Mouse (Mus musculus) heart, embryonic 14.5 days (tissue): ENCODE results near the gene Dnaja4. TPM values are rescaled to one million over a fixed set of nuclear protein-coding genes. Genes with fewer than 3 reads are reported as not detected.

Experiments used
- ATAC-seq: fragments of 200-750 bp; cut with Nextera tagmentation; 2 replicates; pipeline ENCODE4 v1.8.0; 2017; ENCODE audit warnings: low read depth, moderate TSS enrichment; ENCODE audit not compliant: insufficient number of reproducible peaks, insufficient read depth, low FRiP score
- H3K27ac ChIP-seq, 2 experiments: fragments of 200-500 bp in 1 of 2; fragments of 300-500 bp in 1 of 2; sonication (generic) in 1 of 2; replicated peaks in 1 of 2; 2 replicates each; pipeline ENCODE4 v1.5.1; 2012 to 2014; ENCODE audit warnings: low read depth in 2 of 2, low read length in 2 of 2, control low read depth in 1 of 2, mild to moderate bottlenecking in 1 of 2, mixed read lengths in 1 of 2; ENCODE audit not compliant: control insufficient read depth in 1 of 2, insufficient read depth in 1 of 2
- H3K27me3 ChIP-seq: fragments of 300-500 bp; sonication (generic); 2 replicates; pipeline ENCODE4 v1.6.1; 2014; ENCODE audit warnings: mild to moderate bottlenecking, low read length, control low read depth; ENCODE audit not compliant: control insufficient read depth, insufficient read depth
- H3K36me3 ChIP-seq: fragments of 300-500 bp; sonication (generic); 2 replicates; pipeline ENCODE4 v1.6.1; 2014; ENCODE audit warnings: mild to moderate bottlenecking, control low read depth, low read length, mixed read lengths; ENCODE audit not compliant: control insufficient read depth, insufficient read depth
- H3K4me1 ChIP-seq, 2 experiments: fragments of 200-500 bp in 1 of 2; fragments of 300-500 bp in 1 of 2; sonication (generic) in 1 of 2; 2 replicates each; pipeline ENCODE4 v1.6.1; 2012 to 2014; ENCODE audit warnings: low read length in 2 of 2, control low read depth in 1 of 2, mixed read lengths in 1 of 2; ENCODE audit not compliant: control insufficient read depth in 2 of 2, insufficient read depth in 2 of 2
- H3K4me2 ChIP-seq: fragments of 300-500 bp; sonication (generic); 2 replicates; pipeline ENCODE4 v1.6.1; 2014; ENCODE audit warnings: mild to moderate bottlenecking, low read length
- H3K4me3 ChIP-seq, 2 experiments: fragments of 200-500 bp in 1 of 2; fragments of 300-500 bp in 1 of 2; sonication (generic) in 1 of 2; 2 replicates each; pipeline ENCODE4 v1.5.1; 2012 to 2014; ENCODE audit warnings: low read length in 2 of 2, mild to moderate bottlenecking in 2 of 2, control low read depth in 1 of 2, low read depth in 1 of 2, moderate library complexity in 1 of 2; ENCODE audit not compliant: control insufficient read depth in 1 of 2, insufficient read depth in 1 of 2
- H3K9ac ChIP-seq: fragments of 300-500 bp; sonication (generic); 2 replicates; pipeline ENCODE4 v1.6.1; 2014; ENCODE audit warnings: mild to moderate bottlenecking, low read length
- H3K9me3 ChIP-seq: fragments of 300-500 bp; sonication (generic); 2 replicates; pipeline ENCODE4 v1.6.1; 2016; ENCODE audit warnings: low read length, control low read depth; ENCODE audit not compliant: control insufficient read depth
- WGBS: fragments of 180-500 bp; shearing (Covaris S2); extraction: QIAGEN DNeasy Blood & Tissue Kit; methylation state at CpG from one replicate; pipeline ENCODE4 v1.1.7; 2014; 5-methylcytosine and 5-hydroxymethylcytosine counted together
- polyA plus RNA-seq: library from polyadenylated mRNA; unstranded; fragments of >200 nt; fragmentation: Nextera tagmentation; extraction: Ambion mirVana; gene quantifications from 2 replicates; pipeline ENCODE4 v1.2.1, GENCODE M21; 2014

The Dnaja4 gene
- polyA plus RNA-seq, 1 experiment from 2014 or later, result 30.1 TPM

GRCm38 (mm10) chr9:54717527-54717926 is 18.9 kb downstream of the Dnaja4 start:
- 81% methylated on average over 3 of the region's 3 CpGs for WGBS

DNA sequence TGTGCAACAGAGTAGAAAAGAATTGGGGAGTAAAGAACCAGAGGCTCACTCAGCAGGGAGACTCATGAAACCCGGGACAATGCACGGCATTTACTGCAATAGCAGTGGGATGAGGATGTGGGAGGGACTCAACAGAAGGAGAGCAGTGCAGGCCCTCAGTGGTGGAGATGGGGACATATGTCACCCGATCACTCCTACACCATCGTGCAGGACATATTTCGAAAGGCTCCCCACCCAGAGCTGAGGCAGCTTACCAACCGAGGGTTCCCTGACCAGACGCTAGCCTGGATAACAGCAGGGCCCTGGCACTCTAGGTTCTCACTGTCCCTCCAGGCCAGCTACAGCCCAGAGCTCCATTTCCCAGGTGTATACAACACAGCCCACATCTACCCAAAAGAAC is 23.5 kb downstream of the Dnaja4 start:
- ATAC-seq, result no peak
- H3K36me3 ChIP-seq, result peaks cover 95% of the 10 kb centered on the region
- 94% methylated on average over 7 of the region's 7 CpGs for WGBS

More at GRCm38 (mm10) chr9:54717527-54717926, 18.9 kb downstream of the Dnaja4 start:
- no peak overlapping the region for H3K4me3 ChIP-seq
- ATAC-seq, result no peak
- no peaks in the 10 kb centered on the region for H3K27me3 ChIP-seq
- no peak overlapping the region for H3K9ac ChIP-seq
- H3K4me2 ChIP-seq, result no peak overlapping the region
- no peaks in the 10 kb centered on the region for H3K4me1 ChIP-seq
- H3K36me3 ChIP-seq, result peaks cover 96% of the 10 kb centered on the region
- H3K27ac ChIP-seq, result no peak overlapping the region
- H3K9me3 ChIP-seq, result no peaks in the 10 kb centered on the region

GRCm38 (mm10) chr9:54722596-54722995 is 23.9 kb downstream of the Dnaja4 start:
- Histone ChIP-seq H3K27me3 (no peaks in the 10 kb centered on the region), H3K4me2 (no peak overlapping the region), H3K27ac (no peak overlapping the region), H3K36me3 (peaks cover 95% of the 10 kb centered on the region), H3K4me3 (no peak overlapping the region), H3K9ac (no peak overlapping the region), H3K4me1 (no peaks in the 10 kb centered on the region), H3K9me3 (no peaks in the 10 kb centered on the region)
- 94% methylated on average over 4 of the region's 4 CpGs for WGBS
- no peak for ATAC-seq

More for the DNA sequence above, 23.5 kb downstream of the Dnaja4 start:
- no peaks in the 10 kb centered on the region for H3K27me3 ChIP-seq
- H3K4me2 ChIP-seq, result no peak overlapping the region
- H3K27ac ChIP-seq, result no peak overlapping the region
- H3K9ac ChIP-seq, result no peak overlapping the region
- no peak overlapping the region for H3K4me3 ChIP-seq
- no peaks in the 10 kb centered on the region for H3K4me1 ChIP-seq
- no peaks in the 10 kb centered on the region for H3K9me3 ChIP-seq

DNA sequence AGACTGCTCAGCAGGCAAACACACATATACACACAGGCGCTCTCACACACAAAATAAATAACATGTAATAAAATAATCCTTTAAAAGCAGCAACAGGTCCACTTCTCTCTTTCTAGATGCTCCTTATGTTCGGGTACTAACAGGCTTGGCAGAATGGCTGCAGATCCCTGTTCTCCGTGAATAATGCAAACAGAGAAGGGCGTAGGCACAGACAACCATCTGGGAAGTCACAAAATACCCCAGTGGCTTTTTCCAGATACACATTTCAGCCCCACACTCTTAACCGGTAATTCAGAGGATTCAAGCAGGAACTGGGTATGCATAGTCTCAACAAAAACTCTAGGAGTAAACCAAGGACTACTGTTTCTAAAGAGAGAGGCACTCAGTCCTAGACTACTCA is 27.6 kb downstream of the Dnaja4 start:
- Histone ChIP-seq H3K4me1 (no peaks in the 10 kb centered on the region), H3K9ac (no peak overlapping the region), H3K4me2 (no peak overlapping the region), H3K4me3 (no peak overlapping the region), H3K36me3 (peaks cover 96% of the 10 kb centered on the region), H3K9me3 (no peaks in the 10 kb centered on the region), H3K27me3 (no peaks in the 10 kb centered on the region), H3K27ac (no peak overlapping the region)
- no peak for ATAC-seq
- WGBS, result 80% methylated on average over 5 of the region's 5 CpGs

DNA sequence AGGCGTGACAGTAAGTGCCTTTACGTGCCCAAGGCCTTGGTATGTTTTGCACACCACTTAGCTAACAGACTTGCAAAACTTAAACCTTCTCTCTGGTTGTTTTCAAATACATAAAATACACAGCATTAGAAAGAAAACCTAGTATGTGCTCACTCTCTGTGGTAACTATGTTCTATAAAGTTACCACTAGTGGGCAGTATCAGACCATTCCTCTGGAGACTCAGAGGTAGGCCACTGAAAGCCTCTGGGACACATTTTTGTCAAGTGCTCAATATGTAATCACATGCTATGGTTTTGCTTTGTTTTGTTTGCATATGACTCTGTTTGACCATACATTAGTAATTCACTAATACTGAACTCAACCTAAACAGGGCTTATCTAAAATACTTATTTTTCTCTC is 33.4 kb downstream of the Dnaja4 start:
- peaks cover 0 to 8% of the 10 kb centered on the region in 2 experiments; a peak in 2 of 4 replicates for H3K4me1 ChIP-seq
- no peak overlapping the region for H3K9ac ChIP-seq
- H3K4me2 ChIP-seq, result no peak overlapping the region
- no peaks in the 10 kb centered on the region for H3K9me3 ChIP-seq
- no peak for ATAC-seq
- no peak overlapping the region for H3K27ac ChIP-seq
- H3K4me3 ChIP-seq, result no peak overlapping the region
- 99% methylated on average over 2 of the region's 2 CpGs for WGBS
- H3K36me3 ChIP-seq, result peaks cover 39% of the 10 kb centered on the region
- no peaks in the 10 kb centered on the region for H3K27me3 ChIP-seq

DNA sequence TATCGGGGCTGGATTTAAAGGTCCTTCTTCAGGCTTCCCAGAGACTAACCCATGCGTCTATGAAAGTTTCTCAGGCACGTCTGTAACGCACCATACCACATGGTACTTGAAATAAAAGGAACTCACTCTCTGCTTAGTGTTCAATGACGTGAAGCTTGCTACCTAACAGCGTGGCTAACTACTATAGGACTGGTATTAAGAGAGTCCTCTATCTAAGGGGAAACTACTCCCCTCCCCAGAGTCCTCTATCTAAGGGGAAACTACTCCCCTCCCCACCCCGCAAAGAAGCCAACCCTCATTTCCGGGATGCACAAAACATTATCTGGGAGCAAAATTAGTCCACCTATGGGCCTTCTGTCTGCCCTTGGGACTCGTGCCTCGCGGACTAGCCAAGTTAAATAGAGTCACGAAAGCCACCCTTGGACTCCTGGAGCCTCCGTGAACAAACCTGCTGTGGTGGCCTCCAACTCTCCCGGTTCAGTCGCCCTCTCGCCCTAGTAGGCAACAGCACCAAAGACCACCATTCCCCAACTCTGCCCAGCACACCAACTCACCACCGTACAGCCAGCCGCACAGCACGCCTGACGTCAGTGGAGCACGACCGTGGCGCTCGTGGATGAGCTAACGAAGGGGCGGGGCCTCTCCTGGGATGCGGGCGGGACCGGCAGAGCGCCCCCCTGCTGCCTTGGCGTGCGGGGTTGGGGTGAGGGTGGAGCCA is 35.4 kb downstream of the Dnaja4 start, which contains the start of gene Wdr61:
Wdr61 (minus strand) TSS at position 599 of the 718 bp plus-strand sequence.
- Histone ChIP-seq H3K9me3 (no peaks in the 10 kb centered on the region), H3K36me3 (peaks cover 20% of the 10 kb centered on the region), H3K4me2 (peak within 1 kb of the TSS; percentile 89), H3K27ac (peak within 1 kb of the TSS; percentile 79 to 88), H3K9ac (peak within 1 kb of the TSS; percentile 95), H3K4me1 (peaks cover 0 to 8% of the 10 kb centered on the region in 2 experiments; a peak in 2 of 4 replicates), H3K4me3 (peak within 1 kb of the TSS; percentile 73 to 94), H3K27me3 (no peaks in the 10 kb centered on the region)
- peak; percentile 96 for ATAC-seq
- WGBS, result 2% methylated on average over 27 of the region's 32 CpGs

- peak overlapping the region; percentile 89 for H3K4me2 ChIP-seq
- no peaks in the 10 kb centered on the region for H3K9me3 ChIP-seq
- peaks cover 13% of the 10 kb centered on the region for H3K36me3 ChIP-seq
- H3K4me1 ChIP-seq, result peaks cover 0 to 8% of the 10 kb centered on the region in 2 experiments; a peak in 2 of 4 replicates
- 20% methylated on average over 10 of the region's 11 CpGs for WGBS
- no peaks in the 10 kb centered on the region for H3K27me3 ChIP-seq
- 0 out of 4 replicates have a peak overlapping the region, but pooled peaks of 1 of the 2 experiments have one; percentile 11 for H3K27ac ChIP-seq
- peak overlapping the region; percentile 95 for H3K9ac ChIP-seq
- H3K4me3 ChIP-seq, result peak overlapping the region; percentile 73 to 94
- ATAC-seq, result no peak
Measured at GRCm38 (mm10) chr9:54734639-54735252, 36.1 kb downstream of the Dnaja4 start.
